Comparison of ENCODE assay signal across 9 mouse cellular contexts in genomic region chr7:19716822-19717221, GRCm38 (mm10). TPM values are rescaled to one million over a fixed set of nuclear protein-coding genes. Genes with fewer than 3 reads are reported as not detected.
DNase-seq lines count a peak whose midpoint lies in the region; ATAC-seq and TF ChIP-seq lines count a peak whose summit lies in the region.
"Had no signal": no experiment of that assay in that cellular context is flagged by ENCODE, and none has a peak within 500 bp of the region (broad histone marks: within the 10 kb centered on the region; RNA-seq: fewer than 3 reads in every experiment).

No protein-coding gene starts in this region.

- H3K9me3 ChIP-seq in forebrain, embryonic 10.5 days = peaks cover 14% of the 10 kb centered on the region
- peaks cover 5% of the 10 kb centered on the region; the same call in 1 of the 2 replicates for H3K9me3 ChIP-seq in limb, embryonic 11.5 days (ENCODE audit: control insufficient read depth, low read length)
- peaks cover 12% of the 10 kb centered on the region for H3K9me3 ChIP-seq in neural tube, embryonic 13.5 days

- no peak overlapping the region for H3K9ac ChIP-seq in limb, embryonic 11.5 days (ENCODE audit: low read length)
- peak overlapping the region; percentile 60 for H3K9ac ChIP-seq in neural tube, embryonic 13.5 days

- TF ChIP-seq CTCF in layer of hippocampus, adult 2 months (conservative IDR thresholded peaks at IDR 0.05) = no peak

- peak overlapping the region; percentile 42; the same call in 1 of the 2 replicates for H3K4me2 ChIP-seq in limb, embryonic 11.5 days (ENCODE audit: low read depth, severe bottlenecking)
- peak overlapping the region; percentile 55 for H3K4me2 ChIP-seq in neural tube, embryonic 13.5 days

- no peaks in the 10 kb centered on the region for H3K27me3 ChIP-seq in forebrain, embryonic 10.5 days (ENCODE audit: poor library complexity, severe bottlenecking)
- no peaks in the 10 kb centered on the region for H3K27me3 ChIP-seq in limb, embryonic 11.5 days (ENCODE audit: control insufficient read depth, insufficient read depth, low read length)
- no peaks in the 10 kb centered on the region for H3K27me3 ChIP-seq in neural tube, embryonic 13.5 days

- 85% methylated on average over 2 of the region's 2 CpGs for WGBS in forebrain, embryonic 10.5 days
- 81% methylated on average over 2 of the region's 2 CpGs for WGBS in limb, embryonic 11.5 days
- WGBS in neural tube, embryonic 13.5 days = 95% methylated on average over 2 of the region's 2 CpGs

- H3K4me1 ChIP-seq in forebrain, embryonic 10.5 days = peaks cover 27% of the 10 kb centered on the region
- H3K4me1 ChIP-seq in limb, embryonic 11.5 days (ENCODE audit: control insufficient read depth, insufficient read depth, low read length) = peaks cover 2% of the 10 kb centered on the region; the same call in 1 of the 2 replicates
- peaks cover 24% of the 10 kb centered on the region for H3K4me1 ChIP-seq in neural tube, embryonic 13.5 days (replicated peaks)

- peaks cover 72% of the 10 kb centered on the region for H3K36me3 ChIP-seq in forebrain, embryonic 10.5 days (replicated peaks)
- H3K36me3 ChIP-seq in limb, embryonic 11.5 days (ENCODE audit: control insufficient read depth, insufficient read depth, low read length) = peaks cover 16% of the 10 kb centered on the region; the same call in 1 of the 2 replicates
- peaks cover 35% of the 10 kb centered on the region for H3K36me3 ChIP-seq in neural tube, embryonic 13.5 days

- no peak overlapping the region for H3K4me3 ChIP-seq in layer of hippocampus, adult 2 months
- peak overlapping the region; percentile 94 for H3K4me3 ChIP-seq in forebrain, embryonic 10.5 days
- H3K4me3 ChIP-seq in limb, embryonic 11.5 days (ENCODE audit: low read depth, low read length) = no peak overlapping the region
- 0 out of 2 replicates have a peak overlapping the region, but pooled peaks have one; percentile 31 for H3K4me3 ChIP-seq in neural tube, embryonic 13.5 days

- peak overlapping the region; percentile 90; the same call in 1 of the 2 replicates for H3K27ac ChIP-seq in layer of hippocampus, adult 2 months
- H3K27ac ChIP-seq in forebrain, embryonic 10.5 days = peak overlapping the region; percentile 85
- peak overlapping the region; percentile 65; the same call in 1 of the 2 replicates for H3K27ac ChIP-seq in limb, embryonic 11.5 days (replicated peaks; ENCODE audit: low read depth, low read length)
- H3K27ac ChIP-seq in neural tube, embryonic 13.5 days (replicated peaks) = peak overlapping the region; percentile 82

- no peak for ATAC-seq in limb, embryonic 11.5 days (ENCODE audit: insufficient number of reproducible peaks, low FRiP score, low TSS enrichment, low read depth)
- ATAC-seq in neural tube, embryonic 13.5 days (ENCODE audit: low read depth) = no peak

- no peak for DNase-seq in layer of hippocampus, adult 2 months (ENCODE audit: low spot score in 2 of 2)
- no peak for DNase-seq in layer of hippocampus, adult 11-12 months (ENCODE audit: low spot score)
- DNase-seq in forebrain, embryonic 10.5 days (ENCODE audit: extremely low spot score, low spot score) = no peak
- no peak for DNase-seq in limb, embryonic 11.5 days (ENCODE audit: low spot score)
- DNase-seq in urinary bladder, postnatal 36 days (ENCODE audit: low spot score in 2 of 2) = no peak
- DNase-seq in cerebellum, postnatal 25 days = no peak
- DNase-seq in frontal cortex, postnatal 36 days (ENCODE audit: low spot score in 2 of 2) = no peak

RNA-seq across cellular contexts. Expression of gene Tomm40, which starts 1.6 kb away (rescaled TPM):
- 100 to 1,000 TPM; 110 TPM for total RNA-seq in layer of hippocampus, adult 2 months (2021)
- 187 and 205 TPM in 2 replicates for polyA plus RNA-seq in forebrain, embryonic 10.5 days (2016; fragmentation: Nextera tagmentation; extraction: Ambion mirVana)
- 154 and 163 TPM in 2 replicates for polyA plus RNA-seq in limb, embryonic 11.5 days (2014; fragmentation: Nextera tagmentation; extraction: Ambion mirVana)
- polyA plus RNA-seq in neural tube, embryonic 13.5 days (2015; fragmentation: Nextera tagmentation; extraction: Ambion mirVana) = 117 and 134 TPM in 2 replicates

RNA-seq across cellular contexts. Expression of gene Apoe, which starts 17.8 kb away (rescaled TPM):
- total RNA-seq in layer of hippocampus, adult 2 months (2021) = 1,000 to 10,000 TPM; 2,242 to 2,264 TPM
- polyA plus RNA-seq in forebrain, embryonic 10.5 days (2016; fragmentation: Nextera tagmentation; extraction: Ambion mirVana) = 140 and 154 TPM in 2 replicates
- 83.0 and 83.4 TPM in 2 replicates for polyA plus RNA-seq in limb, embryonic 11.5 days (2014; fragmentation: Nextera tagmentation; extraction: Ambion mirVana)
- polyA plus RNA-seq in neural tube, embryonic 13.5 days (2015; fragmentation: Nextera tagmentation; extraction: Ambion mirVana) = 408 and 440 TPM in 2 replicates

RNA-seq across cellular contexts. Expression of gene Apoc1, which starts 24.4 kb away (rescaled TPM):
- total RNA-seq in layer of hippocampus, adult 2 months (2021) = 1 to 10 TPM; 3.1 to 3.5 TPM
- polyA plus RNA-seq in forebrain, embryonic 10.5 days (2016; fragmentation: Nextera tagmentation; extraction: Ambion mirVana) = 2.3 TPM in 2 replicates
- polyA plus RNA-seq in limb, embryonic 11.5 days (2014; fragmentation: Nextera tagmentation; extraction: Ambion mirVana) = 4.5 and 5.0 TPM in 2 replicates
- polyA plus RNA-seq in neural tube, embryonic 13.5 days (2015; fragmentation: Nextera tagmentation; extraction: Ambion mirVana) = 4.4 and 6.6 TPM in 2 replicates

RNA-seq across cellular contexts. Expression of gene Nectin2, which starts 33.5 kb away (rescaled TPM):
- total RNA-seq in layer of hippocampus, adult 2 months (2021) = 1 to 10 TPM; 4.5 to 5.9 TPM
- polyA plus RNA-seq in forebrain, embryonic 10.5 days (2016; fragmentation: Nextera tagmentation; extraction: Ambion mirVana) = 84.2 and 97.3 TPM in 2 replicates
- polyA plus RNA-seq in limb, embryonic 11.5 days (2014; fragmentation: Nextera tagmentation; extraction: Ambion mirVana) = 59.3 and 63.2 TPM in 2 replicates
- polyA plus RNA-seq in neural tube, embryonic 13.5 days (2015; fragmentation: Nextera tagmentation; extraction: Ambion mirVana) = 54.6 and 56.2 TPM in 2 replicates

RNA-seq across cellular contexts. Expression of gene Apoc4, which starts 35.5 kb away (rescaled TPM):
- not detected for total RNA-seq in layer of hippocampus, adult 2 months (2021)
- polyA plus RNA-seq in forebrain, embryonic 10.5 days (2016; fragmentation: Nextera tagmentation; extraction: Ambion mirVana) = not detected in 2 replicates
- not detected in 2 replicates for polyA plus RNA-seq in limb, embryonic 11.5 days (2014; fragmentation: Nextera tagmentation; extraction: Ambion mirVana)
- polyA plus RNA-seq in neural tube, embryonic 13.5 days (2015; fragmentation: Nextera tagmentation; extraction: Ambion mirVana) = 0.08 TPM in 1 of 2 replicates, not detected in the other
- polyA plus RNA-seq: cerebellum, adult 2 months had no signal

Comparison
In these comparisons a context has a peak if more than half of its experiments do, and no peak if none do; other contexts are left out.
1. H3K4me3 ChIP-seq: peak in forebrain, embryonic 10.5 days (single experiment) and neural tube, embryonic 13.5 days (single experiment); none in layer of hippocampus, adult 2 months (single experiment) and limb, embryonic 11.5 days (single experiment).
2. Peak in every context shown above with its lines, with median percentiles within 50 percentile points of each other: H3K27ac ChIP-seq.